Mouse (Mus musculus) fat pad, adult 2 months (tissue): Measurements from ENCODE around the gene Fancc.

ENCODE experiments used
- DNase-seq: peaks from one replicate; pipeline ENCODE4 v3.0.0-alpha.2; 2011; ENCODE audit warnings: low read depth, low spot score; ENCODE audit errors: extremely low read depth

Gene Fancc

DNA sequence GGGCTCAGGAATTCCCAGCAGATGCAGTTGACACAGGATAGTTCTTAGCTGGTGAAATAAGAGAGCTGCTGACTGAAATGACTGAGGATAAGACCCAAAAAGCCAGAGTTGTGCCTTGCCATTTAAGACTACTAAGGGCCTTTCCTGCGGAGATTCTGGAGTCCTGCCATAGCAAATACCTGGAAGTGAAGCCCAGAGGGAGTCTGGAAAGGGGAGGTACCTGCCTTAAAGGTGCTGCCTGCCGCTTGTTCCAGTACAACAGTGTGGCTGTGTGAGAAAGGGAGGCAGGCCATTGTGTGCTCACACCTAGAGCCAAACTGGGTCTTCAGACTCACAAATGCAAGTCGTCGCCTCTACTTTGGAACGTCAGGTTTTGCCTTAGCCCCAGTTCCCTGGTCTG, 226.9 kb downstream of the Fancc start:
- DNase-seq, result no peak

DNA sequence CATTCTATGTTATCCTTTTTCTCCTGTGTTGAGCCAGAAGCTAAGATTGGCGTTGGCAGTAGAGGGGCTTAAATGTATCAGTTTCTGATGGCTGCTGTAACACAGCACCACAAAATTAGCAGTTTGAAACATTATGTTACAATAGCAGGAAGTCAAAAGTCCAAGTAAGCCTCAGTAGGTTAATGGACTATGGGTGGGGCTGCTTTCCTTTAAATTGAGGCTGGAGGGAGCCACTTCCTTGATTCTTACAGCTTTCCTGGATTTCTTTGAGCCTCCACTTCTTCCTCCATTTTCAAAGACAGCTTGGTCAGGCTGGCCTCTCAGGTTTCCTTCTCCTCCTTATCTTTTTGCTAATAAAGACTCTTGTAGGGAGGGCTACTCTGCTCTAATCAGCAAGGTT, 228.3 kb downstream of the Fancc start:
- no peak for DNase-seq

DNA sequence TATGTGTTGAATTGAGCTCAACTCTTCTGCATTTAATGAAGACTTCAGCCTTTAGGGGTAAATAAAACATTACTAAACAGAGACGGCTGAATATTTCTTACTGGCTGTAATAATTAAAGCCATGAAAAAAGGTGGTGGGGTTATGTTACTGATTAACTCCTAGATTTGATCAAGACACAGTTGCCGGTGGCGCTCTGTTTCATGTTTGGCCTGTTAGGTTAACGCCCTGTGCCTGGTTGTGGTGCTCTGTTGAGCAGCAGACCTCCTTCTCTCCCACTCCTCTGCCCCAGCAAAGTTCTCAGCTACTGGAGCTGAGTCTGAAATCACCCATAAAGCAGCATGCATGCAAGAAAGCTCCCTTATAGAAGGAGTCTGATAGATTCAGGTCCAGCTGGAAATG, 228.7 kb downstream of the Fancc start:
- DNase-seq, result no peak

DNA sequence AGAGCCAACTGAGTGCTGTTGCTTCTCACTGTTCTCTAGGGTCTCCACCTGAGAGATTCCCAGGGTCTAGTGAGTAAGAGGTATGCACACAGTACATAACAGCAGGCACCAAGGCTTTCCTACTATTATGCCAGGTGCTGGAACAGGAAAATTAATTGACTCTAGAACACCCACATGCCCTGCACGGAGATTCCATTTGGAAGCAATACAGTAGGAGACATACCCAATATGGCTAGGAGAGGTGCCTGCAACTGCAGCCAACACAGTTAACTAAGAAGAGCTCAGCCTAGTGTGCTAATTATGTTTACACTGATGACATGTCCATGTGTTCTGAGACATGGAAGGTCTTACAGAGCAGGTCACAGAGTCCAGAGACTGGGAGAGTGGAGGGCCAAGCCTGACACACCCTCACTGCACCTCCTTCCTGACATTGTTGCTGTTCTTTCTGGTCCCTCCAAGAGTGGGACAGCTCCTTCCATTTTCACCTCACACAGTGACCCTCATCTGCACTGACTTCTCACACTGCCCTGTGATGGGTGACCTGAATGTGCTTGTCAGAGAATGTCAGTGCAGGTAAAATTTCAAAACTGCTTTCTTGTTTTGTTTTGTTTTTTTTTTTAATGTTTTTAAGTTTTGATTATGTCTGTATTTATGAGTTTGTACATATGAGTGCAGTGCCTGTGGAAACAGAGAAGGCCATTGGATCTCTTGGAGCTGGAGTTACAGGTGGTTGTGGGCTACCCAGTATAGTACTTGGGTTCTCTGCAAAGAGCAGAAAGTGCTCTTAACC, 234.7 kb downstream of the Fancc start:
- DNase-seq, result no peak

DNA sequence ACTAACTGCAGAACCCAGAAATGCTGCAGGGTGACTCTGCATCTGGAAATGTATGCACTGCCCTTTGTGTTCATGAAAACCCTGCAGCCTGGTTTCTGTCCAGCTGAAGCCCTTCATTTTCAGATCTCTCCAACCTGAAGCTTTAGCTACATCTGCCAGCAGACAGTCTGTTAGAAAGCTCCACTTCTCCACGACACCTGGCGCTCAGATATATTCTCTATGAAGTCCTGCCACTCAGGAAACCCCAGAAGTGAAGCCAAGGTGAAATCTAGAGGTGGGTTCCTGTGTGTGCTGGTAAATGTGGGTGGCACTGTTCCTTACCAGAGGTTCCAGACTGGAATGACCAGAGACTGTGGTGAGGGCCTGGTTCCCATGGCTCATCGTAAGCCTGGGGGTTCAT, 235.4 kb downstream of the Fancc start:
- no peak for DNase-seq

DNA sequence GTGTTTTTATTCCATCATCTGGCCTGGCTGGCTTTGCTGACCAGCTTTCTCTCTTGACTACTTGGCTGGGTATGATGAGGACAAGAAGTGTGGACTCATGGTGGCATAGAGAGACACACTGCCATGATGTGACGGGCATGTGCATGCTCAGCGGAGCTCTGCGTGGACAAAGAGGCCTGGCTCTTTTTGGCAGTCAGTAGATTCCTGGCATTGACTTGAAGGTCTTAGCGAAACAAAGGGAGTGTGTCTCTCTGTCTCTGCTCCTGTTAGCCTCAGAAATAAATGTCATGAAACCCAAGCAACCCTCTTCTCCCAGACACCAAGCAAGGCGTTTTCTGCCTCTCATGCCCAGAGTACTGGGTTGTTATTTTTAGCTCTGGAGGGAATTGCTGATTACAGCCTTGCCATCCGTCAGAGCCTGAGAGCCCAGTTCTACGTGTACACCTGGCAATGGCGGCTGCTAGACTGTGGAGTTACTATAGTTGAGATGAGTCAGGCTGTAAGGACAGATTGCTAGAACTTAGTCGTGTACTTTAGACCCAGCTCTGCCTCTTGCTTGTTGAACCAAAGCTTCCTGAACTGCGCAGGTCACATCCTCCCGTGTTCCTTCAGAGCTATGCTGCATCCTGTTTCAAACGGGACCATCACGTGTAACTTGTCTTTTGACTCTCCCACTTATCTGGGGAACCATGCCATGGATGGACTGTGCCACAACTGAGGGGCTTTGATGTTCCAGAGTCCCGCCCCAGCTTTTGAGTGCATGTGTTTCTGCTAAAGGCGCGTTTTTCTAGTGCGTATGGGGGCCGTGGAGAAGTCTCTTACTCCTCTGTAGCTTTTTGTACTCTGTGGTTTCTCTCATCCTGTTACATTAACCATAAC, 236.1 kb downstream of the Fancc start:
- DNase-seq, result no peak

DNA sequence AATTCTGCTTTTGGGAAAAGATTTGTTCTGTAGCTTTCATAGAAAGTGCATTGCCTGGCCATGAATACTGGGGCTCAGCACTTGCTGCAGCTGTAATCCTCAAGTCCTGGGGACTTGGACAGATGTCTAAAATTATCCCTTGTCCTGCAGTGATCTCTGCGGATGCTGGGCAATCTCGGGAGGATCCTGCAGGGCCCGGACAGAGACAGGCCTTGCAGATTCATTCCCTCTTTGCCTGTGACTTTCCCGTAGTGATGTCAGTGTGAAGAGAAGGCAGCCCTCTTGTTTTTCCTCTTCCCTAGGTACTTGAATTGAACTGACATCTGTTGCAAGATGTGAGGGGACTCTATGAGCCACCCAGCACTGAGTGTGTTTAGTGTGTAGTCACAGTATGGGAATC, 236.9 kb downstream of the Fancc start:
- DNase-seq, result no peak

DNA sequence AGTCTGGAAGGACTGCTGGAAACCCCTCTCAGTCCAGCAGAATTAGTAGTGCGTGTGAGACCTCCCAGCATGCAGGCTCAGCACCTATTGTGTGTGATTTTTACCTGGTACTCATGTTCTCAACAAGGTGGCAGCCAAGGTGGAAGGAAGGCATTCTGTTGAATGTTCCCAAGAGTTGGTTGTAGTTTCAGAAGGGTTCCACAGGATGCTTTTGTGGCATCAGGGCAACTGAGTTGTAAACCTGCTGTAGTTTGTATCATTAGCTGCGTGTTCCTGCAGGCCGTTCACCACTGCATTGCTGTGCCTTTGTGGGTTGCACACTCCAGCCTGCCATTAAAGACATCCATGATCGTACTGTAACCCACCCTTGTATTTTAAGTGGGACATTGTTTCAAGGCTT, 238.4 kb downstream of the Fancc start:
- no peak for DNase-seq

DNA sequence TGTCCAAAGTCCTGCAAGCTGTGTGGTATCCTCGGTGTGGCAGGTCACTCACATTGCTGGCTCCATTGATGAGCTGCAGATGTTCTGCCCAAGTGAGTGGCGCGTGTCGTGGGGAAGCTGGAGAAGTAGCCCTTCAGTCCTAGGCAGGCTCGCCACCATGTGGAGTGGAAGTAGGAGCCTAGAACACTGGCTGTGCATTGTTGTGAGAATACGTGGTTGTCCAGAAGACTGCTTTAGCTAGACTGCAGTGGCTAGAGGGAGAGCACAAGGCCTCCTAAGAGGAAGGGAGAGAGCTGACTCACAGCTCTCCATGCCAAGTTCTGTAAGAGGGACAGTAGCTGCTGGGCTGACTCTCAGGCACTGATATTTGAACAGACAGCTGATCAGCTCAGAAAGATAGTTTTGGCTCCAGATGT, 238.9 kb downstream of the Fancc start:
- no peak for DNase-seq

DNA sequence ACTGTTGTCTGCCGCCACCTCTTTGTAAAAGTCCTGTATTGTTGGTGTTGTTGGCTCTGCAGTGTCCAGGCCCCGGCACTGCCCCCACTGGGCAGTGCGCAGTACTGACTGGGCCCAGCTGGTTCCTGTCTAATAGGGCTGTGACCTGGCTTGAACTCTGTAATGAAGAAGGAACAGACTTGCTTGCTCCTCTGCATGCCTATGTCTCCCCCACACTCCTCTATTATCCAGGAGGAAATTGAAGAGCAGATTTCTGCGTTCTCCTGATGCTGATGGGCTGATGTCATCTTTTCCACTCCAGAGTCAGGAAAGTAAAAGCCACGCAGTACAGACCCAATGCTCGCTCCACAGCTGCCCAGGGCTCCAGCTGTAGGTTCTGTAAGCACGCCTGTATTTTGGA, 240.3 kb downstream of the Fancc start:
- no peak for DNase-seq

DNA sequence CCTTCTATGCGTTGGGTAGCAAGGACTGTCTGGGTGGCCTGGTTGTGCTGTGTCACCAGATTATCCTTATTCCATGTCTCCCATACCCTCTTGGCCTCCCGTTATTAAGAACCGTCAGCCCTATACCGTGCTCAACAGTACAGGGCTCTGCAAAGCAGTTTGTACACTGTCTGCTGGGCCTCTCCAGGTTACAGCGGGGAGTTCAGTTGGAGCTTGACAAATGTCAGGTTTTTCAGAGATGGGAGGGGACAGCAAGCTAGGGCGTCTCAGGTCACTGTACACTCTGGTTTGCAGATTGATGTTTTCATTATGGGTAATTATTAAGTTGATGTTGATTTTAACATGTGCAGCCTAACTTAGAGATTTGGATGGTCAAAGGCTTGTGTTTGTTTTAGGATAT, 240.9 kb downstream of the Fancc start:
- DNase-seq, result no peak

DNA sequence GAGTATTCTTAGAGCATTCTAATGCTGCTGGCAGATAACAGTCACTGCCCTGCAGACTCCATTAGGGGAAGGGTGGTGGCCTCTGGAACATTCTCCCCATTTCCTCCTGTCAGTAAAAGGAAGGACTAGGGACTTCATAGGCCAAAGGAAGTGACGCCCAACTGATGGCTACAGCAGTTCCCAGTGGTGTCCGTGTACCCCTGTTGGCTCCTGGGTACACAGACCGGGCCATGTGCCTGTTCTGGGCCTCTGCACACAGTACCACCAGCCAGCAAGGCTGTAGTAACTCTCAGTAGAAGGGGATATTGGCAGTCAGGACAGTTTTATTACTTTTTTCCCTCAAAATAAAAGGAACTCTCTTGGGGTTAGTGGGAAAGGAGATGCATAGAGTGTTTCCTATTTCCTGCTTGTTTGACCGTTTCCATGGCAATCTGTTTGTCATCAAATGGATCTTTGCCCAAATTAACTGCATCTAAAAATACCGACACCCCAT, 241.5 kb downstream of the Fancc start:
- no peak for DNase-seq

DNA sequence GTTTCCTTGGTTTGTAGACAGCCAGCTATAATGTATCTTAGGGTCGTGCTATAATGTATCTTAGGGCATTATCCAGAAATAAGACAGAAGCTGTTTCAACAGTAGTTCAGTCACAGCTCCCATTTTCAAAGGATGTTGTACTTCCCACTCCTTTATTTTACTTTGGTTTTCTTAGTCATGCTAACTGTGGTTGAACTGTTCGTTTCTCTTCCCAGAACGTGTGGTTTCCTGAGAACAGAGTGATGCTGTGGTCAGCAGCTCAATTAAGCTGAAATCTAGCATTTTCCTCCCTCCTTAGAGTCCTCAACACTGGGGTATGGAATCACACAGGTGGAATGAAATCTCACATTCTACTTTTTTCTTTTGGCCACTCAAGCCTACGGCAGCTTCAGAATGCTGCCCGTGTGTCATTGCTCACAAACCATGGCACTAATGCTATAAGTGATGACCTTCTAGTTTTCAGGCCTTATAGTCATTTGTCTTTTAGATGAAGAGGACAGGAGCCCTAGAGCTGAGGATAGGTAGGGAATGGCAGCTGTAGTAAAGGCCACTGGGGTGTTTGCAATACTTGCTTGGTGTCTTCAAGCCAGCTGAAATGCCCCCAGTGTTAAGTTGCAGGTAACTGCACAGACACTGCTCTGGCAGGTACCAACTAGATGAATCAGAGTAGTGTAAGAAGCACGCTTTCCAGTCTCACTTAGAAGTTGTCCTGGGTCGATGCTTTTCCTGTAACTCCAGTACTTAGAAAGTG, 243.0 kb downstream of the Fancc start:
- DNase-seq, result no peak

DNA sequence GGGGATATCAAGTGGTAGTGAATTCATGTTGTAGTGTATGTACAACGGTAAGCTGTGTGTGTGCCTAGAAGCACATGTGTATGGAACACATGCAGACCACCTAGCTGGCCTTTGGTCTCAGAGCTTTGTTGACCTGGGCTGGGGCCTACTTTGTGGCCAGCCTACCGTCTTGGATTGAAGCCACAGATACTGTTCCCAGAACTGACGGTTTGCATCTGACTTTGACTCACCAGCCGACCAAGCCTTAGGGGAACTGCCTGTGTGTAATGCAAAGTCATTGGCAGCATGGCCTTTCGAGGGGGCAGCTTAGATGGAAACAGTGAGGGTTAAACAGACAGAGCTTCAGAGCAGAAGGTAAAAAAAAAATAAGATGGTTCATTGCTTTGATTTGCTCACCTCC, 243.9 kb downstream of the Fancc start:
- DNase-seq, result no peak

DNA sequence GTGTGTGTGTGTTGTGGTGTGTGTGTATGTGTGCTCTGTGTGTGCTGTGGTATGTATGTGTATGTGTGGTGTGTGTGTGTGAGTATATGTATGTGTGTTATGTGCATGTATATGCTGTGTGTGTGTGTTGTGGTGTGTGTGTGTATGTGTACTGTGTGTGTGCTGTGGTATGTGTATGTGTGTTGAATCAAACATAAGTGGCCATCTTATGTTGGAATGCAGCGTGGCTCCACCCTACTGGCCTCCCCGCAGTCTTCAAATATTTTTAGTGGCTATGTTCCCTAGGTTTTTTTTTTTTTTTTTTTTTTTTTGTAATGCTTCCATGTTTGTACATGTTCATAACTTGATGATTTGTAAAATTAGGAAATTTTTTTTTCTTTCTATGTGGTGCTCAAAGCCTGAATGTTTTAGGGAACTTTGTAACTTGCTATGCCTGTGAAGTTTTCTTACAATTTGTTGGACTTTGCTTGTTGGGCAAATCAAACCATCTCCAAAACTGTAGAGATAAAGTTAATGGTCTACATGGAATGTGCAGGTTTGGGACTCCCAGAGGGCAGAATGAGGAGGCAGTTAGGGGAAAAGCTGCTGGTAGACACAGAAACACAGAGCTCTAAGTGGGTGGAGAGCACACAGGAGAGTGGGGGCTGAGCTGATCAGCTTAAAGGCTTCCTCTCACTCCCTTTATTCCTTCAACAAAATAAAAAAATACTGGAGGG, 244.6 kb downstream of the Fancc start:
- DNase-seq, result no peak

DNA sequence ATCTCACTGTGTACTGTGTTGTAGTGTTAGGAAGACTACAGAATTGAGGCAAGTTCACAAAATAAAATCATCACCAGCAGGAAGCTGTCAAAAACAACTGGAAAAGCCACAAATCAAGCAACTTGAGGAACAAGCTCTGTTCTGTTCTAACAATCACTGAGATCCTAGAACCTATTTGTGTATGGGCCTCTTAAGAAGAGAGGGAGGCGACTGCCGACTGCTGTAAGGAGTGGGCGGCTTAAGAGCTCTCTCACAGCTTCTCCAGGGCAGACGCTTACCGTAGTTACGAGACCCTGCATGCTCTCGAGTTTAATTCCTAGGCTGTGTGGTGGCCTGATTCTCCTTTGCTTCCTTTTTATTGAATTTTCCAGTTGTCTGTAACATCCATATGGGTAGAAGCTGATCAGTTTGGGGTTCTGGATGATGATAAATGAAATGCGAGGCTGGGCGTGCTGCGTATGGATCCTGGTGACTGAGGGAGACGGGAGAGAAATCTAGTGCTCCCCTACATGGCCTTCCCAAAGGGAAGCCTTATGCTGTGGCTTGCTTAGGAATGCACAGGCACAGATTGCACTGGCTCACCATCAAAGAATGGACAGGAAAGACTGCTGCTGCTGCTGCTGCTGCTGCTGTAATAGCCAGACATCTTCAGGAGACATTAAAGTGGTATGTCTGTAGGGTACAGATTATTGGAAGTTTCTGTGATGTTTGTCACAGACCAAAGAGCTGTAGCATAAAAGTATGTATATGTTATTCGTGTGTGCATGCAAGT, 245.8 kb downstream of the Fancc start:
- no peak for DNase-seq

DNA sequence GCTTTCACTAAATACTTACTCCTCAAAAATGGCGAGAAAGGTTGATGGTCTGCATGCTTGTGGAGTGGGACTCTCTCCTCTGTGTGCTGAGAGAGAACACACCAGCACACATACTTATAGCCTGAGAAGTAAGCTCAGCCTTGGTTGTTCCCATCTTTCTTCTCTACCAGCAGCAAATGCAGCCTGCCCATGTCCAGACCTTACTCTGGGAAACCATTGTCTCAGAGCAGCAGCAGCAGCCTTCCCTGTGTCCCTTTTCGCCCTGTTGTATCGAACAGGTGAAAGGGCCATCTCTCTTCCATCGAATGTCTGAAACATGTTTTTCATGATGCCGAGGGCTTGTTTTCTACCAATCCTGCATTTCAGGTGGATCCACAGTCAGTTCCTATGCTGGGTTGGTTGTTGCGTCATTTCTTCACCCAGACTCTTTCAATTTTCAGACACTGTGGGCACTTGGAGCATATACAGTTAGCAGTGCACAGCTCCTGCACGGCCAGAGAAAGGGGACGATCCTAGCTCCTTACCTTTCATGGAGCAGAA, 246.6 kb downstream of the Fancc start:
- no peak for DNase-seq

DNA sequence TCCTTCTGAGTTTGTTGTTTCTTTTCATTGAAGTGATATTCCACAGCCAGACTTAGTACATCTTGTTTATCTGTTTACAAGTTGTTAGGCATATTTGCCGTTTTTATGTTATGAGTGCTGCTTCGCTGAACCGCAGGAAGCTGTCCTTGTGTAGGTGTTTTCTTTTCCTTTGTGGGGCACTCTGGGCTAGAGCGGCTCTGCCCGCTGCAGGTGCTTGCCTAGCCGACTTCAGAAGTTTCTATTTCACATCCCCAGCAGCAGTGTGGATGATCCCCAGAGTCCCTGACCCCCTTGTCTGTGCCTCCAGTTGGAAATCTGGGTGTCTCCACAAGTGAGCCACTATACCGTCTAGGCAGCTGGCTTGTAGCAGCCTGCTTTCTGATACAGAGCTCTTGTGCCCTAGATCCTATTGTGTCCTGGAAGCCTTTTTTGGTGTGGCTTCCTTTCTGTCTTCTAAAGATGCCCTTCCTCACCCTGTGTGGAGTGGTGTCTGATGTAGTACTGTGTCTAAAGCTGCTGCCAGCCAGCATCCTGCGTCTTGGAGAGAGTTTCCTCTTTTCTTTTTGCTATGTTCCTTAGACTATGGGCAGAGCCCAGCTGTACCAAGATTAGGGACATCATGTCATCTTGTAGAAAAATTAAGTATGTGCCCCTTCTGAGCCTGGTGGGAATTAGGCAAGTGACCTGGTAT, 247.2 kb downstream of the Fancc start:
- no peak for DNase-seq

DNA sequence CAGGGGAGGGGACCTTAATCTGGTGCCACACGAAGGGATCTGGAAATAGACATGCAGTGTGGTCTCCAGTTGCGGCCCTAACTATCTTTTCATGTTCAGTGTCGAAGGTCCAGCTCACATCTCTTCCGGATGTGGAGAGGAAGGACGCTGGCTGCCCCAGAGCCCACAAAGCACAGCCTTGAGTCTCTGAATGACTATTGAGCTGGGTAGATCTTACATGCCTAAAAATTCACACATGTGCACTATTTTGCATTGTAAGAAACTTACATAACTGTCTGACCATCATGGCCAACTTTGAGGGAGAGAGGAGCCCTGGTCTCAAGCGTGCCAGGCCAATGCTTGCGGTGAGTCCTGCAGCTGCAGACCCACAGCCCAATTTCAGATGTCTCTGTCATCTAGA, 247.9 kb downstream of the Fancc start:
- no peak for DNase-seq
